Comparison of ENCODE assay signal across 8 mouse cellular contexts in genomic region chr10:24173210-24174001, GRCm38 (mm10). TPM values are rescaled to one million over a fixed set of nuclear protein-coding genes. Genes with fewer than 3 reads are reported as not detected.
A peak's percentile ranks its signal among the peaks of the same experiment; 100 is the strongest.
DNase-seq lines count a peak whose midpoint lies in the region; ATAC-seq and TF ChIP-seq lines count a peak whose summit lies in the region.

No protein-coding gene starts in this region.

- no peak overlapping the region for H3K27ac ChIP-seq in forebrain, embryonic 13.5 days
- H3K27ac ChIP-seq in hindbrain, embryonic 16.5 days (ENCODE audit: low read depth, low read length) = no peak overlapping the region
- no peak overlapping the region for H3K27ac ChIP-seq in midbrain, postnatal 0 days (ENCODE audit: low read depth, low read length)

- peak; percentile 84 for DNase-seq in 416B (ENCODE audit: low read depth)
- peak; percentile 86 for DNase-seq in brain, embryonic 14.5 days (ENCODE audit: low read depth)
- DNase-seq in liver = peak; percentile 50
- peak; percentile 79 for DNase-seq in midbrain, postnatal 0 days (ENCODE audit: low spot score)
- no peak for DNase-seq in frontal cortex, postnatal 25 days (ENCODE audit: low spot score in 2 of 2)

- H3K36me3 ChIP-seq in forebrain, embryonic 13.5 days (ENCODE audit: poor library complexity, severe bottlenecking) = no peaks in the 10 kb centered on the region
- H3K36me3 ChIP-seq in hindbrain, embryonic 16.5 days (ENCODE audit: control insufficient read depth, insufficient read depth, low read length) = no peaks in the 10 kb centered on the region
- no peaks in the 10 kb centered on the region for H3K36me3 ChIP-seq in midbrain, postnatal 0 days (ENCODE audit: insufficient read depth, low read length)

- H3K4me3 ChIP-seq in forebrain, embryonic 13.5 days = no peak overlapping the region
- H3K4me3 ChIP-seq in hindbrain, embryonic 16.5 days (ENCODE audit: low read length) = no peak overlapping the region
- H3K4me3 ChIP-seq in midbrain, postnatal 0 days (ENCODE audit: low read depth, low read length) = no peak overlapping the region

- no peaks in the 10 kb centered on the region for H3K4me1 ChIP-seq in forebrain, embryonic 13.5 days
- no peaks in the 10 kb centered on the region for H3K4me1 ChIP-seq in hindbrain, embryonic 16.5 days (ENCODE audit: control insufficient read depth, insufficient read depth, low read depth, low read length)
- no peaks in the 10 kb centered on the region for H3K4me1 ChIP-seq in midbrain, postnatal 0 days (ENCODE audit: insufficient read depth, low read length)

- no peaks in the 10 kb centered on the region for H3K9me3 ChIP-seq in forebrain, embryonic 13.5 days (replicated peaks)
- H3K9me3 ChIP-seq in hindbrain, embryonic 16.5 days (ENCODE audit: control insufficient read depth, low read length) = no peaks in the 10 kb centered on the region
- H3K9me3 ChIP-seq in midbrain, postnatal 0 days (ENCODE audit: low read length) = no peaks in the 10 kb centered on the region

- H3K27me3 ChIP-seq in forebrain, embryonic 13.5 days = no peaks in the 10 kb centered on the region
- H3K27me3 ChIP-seq in hindbrain, embryonic 16.5 days (replicated peaks; ENCODE audit: control insufficient read depth, insufficient read depth, low read length) = no peaks in the 10 kb centered on the region
- no peaks in the 10 kb centered on the region for H3K27me3 ChIP-seq in midbrain, postnatal 0 days (ENCODE audit: insufficient read depth, low read length)

- peak; percentile 77 for ATAC-seq in CD4-positive, CD25-positive, alpha-beta regulatory T cell, adult 4 months
- peak; percentile 65 for ATAC-seq in forebrain, embryonic 13.5 days
- ATAC-seq in hindbrain, embryonic 16.5 days = peak; percentile 65
- ATAC-seq in midbrain, postnatal 0 days (ENCODE audit: low FRiP score) = no peak

- TF ChIP-seq CTCF in brain, embryonic 14.5 days (IDR thresholded peaks at IDR 0.05; ENCODE audit: borderline replicate concordance, extremely low read depth, insufficient read depth, insufficient read length) = peak; percentile 60; the same call in 1 of the 2 replicates
- TF ChIP-seq CTCF in midbrain, postnatal 0 days (IDR thresholded peaks at IDR 0.05) = peak; percentile 94

- WGBS in forebrain, embryonic 13.5 days = 59% methylated on average over 10 of the region's 10 CpGs
- WGBS in hindbrain, embryonic 16.5 days = 49% methylated on average over 10 of the region's 10 CpGs
- 53% methylated on average over 10 of the region's 10 CpGs for WGBS in midbrain, postnatal 0 days

- no peak overlapping the region for H3K9ac ChIP-seq in forebrain, embryonic 13.5 days
- no peak overlapping the region for H3K9ac ChIP-seq in hindbrain, embryonic 16.5 days (ENCODE audit: low read depth, low read length)
- H3K9ac ChIP-seq in midbrain, postnatal 0 days (replicated peaks; ENCODE audit: low read length, poor library complexity, severe bottlenecking) = no peak overlapping the region

- TF ChIP-seq POLR2A in brain, embryonic 14.5 days (IDR thresholded peaks at IDR 0.05; ENCODE audit: borderline replicate concordance, extremely low read depth, insufficient read depth, insufficient read length, poor library complexity, severe bottlenecking) = no peak

- H3K4me2 ChIP-seq in forebrain, embryonic 13.5 days = no peak overlapping the region
- no peak overlapping the region for H3K4me2 ChIP-seq in hindbrain, embryonic 16.5 days (ENCODE audit: low read length)
- no peak overlapping the region for H3K4me2 ChIP-seq in midbrain, postnatal 0 days (ENCODE audit: low read depth, low read length, poor library complexity, severe bottlenecking)

RNA-seq across cellular contexts. Expression of gene Stx7, which starts 24.3 kb away (rescaled TPM):
- polyA plus RNA-seq in CD4-positive, CD25-positive, alpha-beta regulatory T cell, adult 4 months (2017; shearing (Covaris generic)) = 10 to 100 TPM; 21.2 to 25.6 TPM
- polyA plus RNA-seq in brain, embryonic 14.5 days (2012; rRNA removed) = 207 and 232 TPM in 2 replicates
- 179 TPM in 2 replicates for polyA plus RNA-seq in forebrain, embryonic 13.5 days (2015; fragmentation: Nextera tagmentation; extraction: Ambion mirVana)
- polyA plus RNA-seq in hindbrain, embryonic 16.5 days (2015; fragmentation: Nextera tagmentation; extraction: Ambion mirVana) = 336 and 358 TPM in 2 replicates
- total RNA-seq in midbrain, postnatal 0 days (2014; rRNA removed) = 144 and 180 TPM in 2 replicates
- polyA plus RNA-seq in midbrain, postnatal 0 days (2015; fragmentation: Nextera tagmentation; extraction: Ambion mirVana) = 349 and 358 TPM in 2 replicates

RNA-seq across cellular contexts. Expression of gene Moxd1, which starts 49.9 kb away (rescaled TPM):
- polyA plus RNA-seq in CD4-positive, CD25-positive, alpha-beta regulatory T cell, adult 4 months (2017; shearing (Covaris generic)) = not detected
- polyA plus RNA-seq in brain, embryonic 14.5 days (2012; rRNA removed) = 2.0 and 5.0 TPM in 2 replicates
- polyA plus RNA-seq in forebrain, embryonic 13.5 days (2015; fragmentation: Nextera tagmentation; extraction: Ambion mirVana) = 0.88 and 1.4 TPM in 2 replicates
- 9.7 and 10.2 TPM in 2 replicates for polyA plus RNA-seq in hindbrain, embryonic 16.5 days (2015; fragmentation: Nextera tagmentation; extraction: Ambion mirVana)
- 5.1 and 10.8 TPM in 2 replicates for total RNA-seq in midbrain, postnatal 0 days (2014; rRNA removed)
- 1.1 and 1.4 TPM in 2 replicates for polyA plus RNA-seq in midbrain, postnatal 0 days (2015; fragmentation: Nextera tagmentation; extraction: Ambion mirVana)

Comparison
In these comparisons a context has a peak if more than half of its experiments do, and no peak if none do; other contexts are left out.
1. DNase-seq: peak in 416B (single experiment), brain, embryonic 14.5 days (single experiment), liver (single experiment) and midbrain, postnatal 0 days (single experiment); none in frontal cortex, postnatal 25 days (0 of 2).